Mouse (Mus musculus) CH12.LX (cell line): ENCODE data around the gene Hist1h4b. TPM values are rescaled to one million over a fixed set of nuclear protein-coding genes. Genes with fewer than 3 reads are reported as not detected.

Experiments
- DNase-seq: peaks from one replicate; pipeline ENCODE4 v3.0.0-alpha.2; 2013; ENCODE audit errors: extremely low read depth
- H3K27ac ChIP-seq: 2 replicates; pipeline ENCODE4 v1.5.1; 2012; ENCODE audit warnings: low read depth, mild to moderate bottlenecking, control low read depth, moderate library complexity; ENCODE audit not compliant: insufficient read depth
- H3K27me3 ChIP-seq: replicated peaks from 2 replicates; pipeline ENCODE3; 2012; ENCODE audit warnings: inconsistent platforms
- H3K36me3 ChIP-seq, 2 experiments: replicated peaks in 1 of 2; 2 replicates each; pipeline versions ENCODE3 to v1.6.1; 2012; ENCODE audit warnings: inconsistent platforms in 1 of 2, low read length in 1 of 2, mild to moderate bottlenecking in 1 of 2, mixed read lengths in 1 of 2, moderate library complexity in 1 of 2; ENCODE audit not compliant: control insufficient read depth in 1 of 2, insufficient read depth in 1 of 2
- H3K4me1 ChIP-seq, 2 experiments: 2 replicates each; pipeline ENCODE4 v1.6.1; 2012; ENCODE audit warnings: inconsistent platforms in 1 of 2, moderate library complexity in 1 of 2; ENCODE audit not compliant: insufficient read depth in 2 of 2, control insufficient read depth in 1 of 2
- H3K4me2 ChIP-seq: 2 replicates; pipeline ENCODE4 v1.6.1; 2012; ENCODE audit warnings: low read depth, mild to moderate bottlenecking, control low read depth; ENCODE audit not compliant: poor library complexity, insufficient read depth, severe bottlenecking
- H3K4me3 ChIP-seq, 3 experiments: fragments of 150-350 bp in 1 of 3; sonication (generic) in 1 of 3; replicated peaks in 1 of 3; 2 replicates each; pipeline versions ENCODE3 to v1.5.1; 2011 to 2012; ENCODE audit warnings: low read depth in 2 of 3, low read length in 2 of 3, mild to moderate bottlenecking in 2 of 3, moderate library complexity in 2 of 3, control low read depth in 1 of 3, improper control_type of control experiment in 1 of 3, inconsistent platforms in 1 of 3, mixed read lengths in 1 of 3; ENCODE audit not compliant: poor library complexity in 1 of 3
- H3K79me2 ChIP-seq: replicated peaks from 2 replicates; pipeline ENCODE4 v1.6.1; 2012; ENCODE audit warnings: mild to moderate bottlenecking, moderate library complexity; ENCODE audit not compliant: control insufficient read depth, poor library complexity, insufficient read depth, severe bottlenecking; ENCODE audit errors: extremely low read depth
- H3K9ac ChIP-seq: 2 replicates; pipeline ENCODE4 v1.6.1; 2012; ENCODE audit warnings: low read depth, mild to moderate bottlenecking, control low read depth, moderate library complexity; ENCODE audit not compliant: insufficient read depth
- H3K9me3 ChIP-seq: replicated peaks from 2 replicates; pipeline ENCODE3; 2012; ENCODE audit warnings: low read length, inconsistent platforms, mixed read lengths
- BHLHE40 ChIP-seq: IDR thresholded peaks from 2 replicates; pipeline ENCODE4 v1.6.1; 2011; ENCODE audit warnings: mild to moderate bottlenecking, low read depth, low read length, improper control_type of control experiment
- CHD2 ChIP-seq: IDR thresholded peaks from 2 replicates; pipeline ENCODE4 v1.6.1; 2011; ENCODE audit warnings: low read length, improper control_type of control experiment
- E2F4 ChIP-seq: IDR thresholded peaks from 2 replicates; pipeline ENCODE4 v1.6.1; 2011; ENCODE audit warnings: low read depth, low read length, improper control_type of control experiment; ENCODE audit not compliant: insufficient replicate concordance
- ELF1 ChIP-seq: IDR thresholded peaks from 2 replicates; pipeline ENCODE4 v1.6.1; 2014; ENCODE audit warnings: low read depth, mild to moderate bottlenecking, inconsistent platforms, low read length, improper control_type of control experiment
- EP300 ChIP-seq: IDR thresholded peaks from 2 replicates; pipeline ENCODE4 v1.6.1; 2011; ENCODE audit warnings: low read length, improper control_type of control experiment
- GABPA ChIP-seq: IDR thresholded peaks from 2 replicates; pipeline ENCODE4 v1.6.1; 2012; ENCODE audit warnings: low read depth, low read length, improper control_type of control experiment, inconsistent platforms; ENCODE audit not compliant: insufficient replicate concordance
- HCFC1 ChIP-seq: IDR thresholded peaks from 2 replicates; pipeline ENCODE4 v1.6.1; 2012; ENCODE audit warnings: low read depth, mild to moderate bottlenecking, inconsistent platforms, low read length, improper control_type of control experiment
- JUN ChIP-seq: IDR thresholded peaks from 2 replicates; pipeline ENCODE4 v1.6.1; 2011; ENCODE audit warnings: low read depth, mild to moderate bottlenecking, low read length, improper control_type of control experiment, moderate library complexity; ENCODE audit not compliant: insufficient read depth
- JUND ChIP-seq: conservative IDR thresholded peaks from 2 replicates; pipeline ENCODE4 v1.6.1; 2011; ENCODE audit warnings: low read depth, low read length, improper control_type of control experiment
- MAFK ChIP-seq: IDR thresholded peaks from 2 replicates; pipeline ENCODE4 v1.6.1; 2011; ENCODE audit warnings: low read length, improper control_type of control experiment; ENCODE audit not compliant: insufficient replicate concordance
- MAZ ChIP-seq: IDR thresholded peaks from 2 replicates; pipeline ENCODE4 v1.6.1; 2012; ENCODE audit warnings: low read depth, mild to moderate bottlenecking, inconsistent platforms, low read length, improper control_type of control experiment, moderate library complexity
- MYC ChIP-seq: IDR thresholded peaks from 2 replicates; pipeline ENCODE4 v1.6.1; 2011; ENCODE audit warnings: low read depth, mild to moderate bottlenecking, improper control_type of control experiment, low read length
- NELFE ChIP-seq: IDR thresholded peaks from 2 replicates; pipeline ENCODE4 v1.6.1; 2011; ENCODE audit warnings: low read depth, low read length, improper control_type of control experiment
- POLR2AphosphoS2 ChIP-seq: IDR thresholded peaks from 2 replicates; pipeline ENCODE4 v1.6.1; 2011; ENCODE audit warnings: low read depth, low read length, improper control_type of control experiment
- RAD21 ChIP-seq: IDR thresholded peaks from 2 replicates; pipeline ENCODE4 v1.6.1; 2011; ENCODE audit warnings: low read depth, mild to moderate bottlenecking, low read length, improper control_type of control experiment, moderate library complexity
- RCOR1 ChIP-seq: conservative IDR thresholded peaks from 2 replicates; pipeline ENCODE4 v1.6.1; 2012; ENCODE audit warnings: low read depth, mild to moderate bottlenecking, inconsistent platforms, low read length, improper control_type of control experiment
- SIN3A ChIP-seq: IDR thresholded peaks from 2 replicates; pipeline ENCODE4 v1.6.1; 2012; ENCODE audit warnings: low read length, improper control_type of control experiment, inconsistent platforms
- SMC3 ChIP-seq: IDR thresholded peaks from 2 replicates; pipeline ENCODE4 v1.6.1; 2011; ENCODE audit warnings: low read depth, low read length, improper control_type of control experiment
- UBTF ChIP-seq: IDR thresholded peaks from 2 replicates; pipeline ENCODE4 v1.6.1; 2012; ENCODE audit warnings: low read depth, mild to moderate bottlenecking, inconsistent platforms, low read length, improper control_type of control experiment, moderate library complexity
- USF1 ChIP-seq: IDR thresholded peaks from 2 replicates; pipeline ENCODE4 v1.6.1; 2014; ENCODE audit warnings: low read depth, mild to moderate bottlenecking, inconsistent platforms, low read length, improper control_type of control experiment
- ZC3H11A ChIP-seq: IDR thresholded peaks from 2 replicates; pipeline ENCODE4 v1.6.1; 2012; ENCODE audit warnings: low read depth, mild to moderate bottlenecking, inconsistent platforms, low read length, improper control_type of control experiment
- ZMIZ1 ChIP-seq: IDR thresholded peaks from 2 replicates; pipeline ENCODE4 v1.6.1; 2012; ENCODE audit warnings: low read depth, mild to moderate bottlenecking, inconsistent platforms, low read length, improper control_type of control experiment
- ZNF384 ChIP-seq: IDR thresholded peaks from 2 replicates; pipeline ENCODE4 v1.6.1; 2012; ENCODE audit warnings: low read depth, low read length, improper control_type of control experiment, inconsistent platforms
- dilution Hi-C: fragments of 300-500 bp; cut with MboI; formaldehyde crosslinking; loops from 2 replicates; pipeline ENCODE4 v1.14.3; 2020; ENCODE audit warnings: low sequenced_read_pairs; ENCODE audit not compliant: extremely low pct_unique_long_range_greater_than_20kb, extremely low pct_ligation_motif_present
- in situ Hi-C: fragments of 300-500 bp; cut with MboI; formaldehyde crosslinking; loops from 3 replicates; pipeline ENCODE4 v1.14.3; 2019; ENCODE audit warnings: low sequenced_read_pairs, low pct_ligation_motif_present, low pct_unique_long_range_greater_than_20kb, mixed read lengths
- polyA plus RNA-seq: library from polyadenylated mRNA; unstranded; fragments of >175 nt; gene quantifications from 2 replicates; pipeline ENCODE4 v1.2.1, GENCODE M21; 2012; ENCODE audit warnings: low read depth; ENCODE audit not compliant: insufficient read length
- total RNA-seq, 2 experiments: library from RNA; depleted of rRNA; stranded (reverse); fragments of 300-350 nt in 1 of 2; fragments of >200 nt in 1 of 2; gene quantifications; 2 replicates each; pipeline ENCODE4 v1.2.3; 2012 to 2014

Hist1h4b gene
- total and polyA plus RNA-seq, 3 experiments, result 3.5 to 2,552 (median 24.8) TPM

DNA sequence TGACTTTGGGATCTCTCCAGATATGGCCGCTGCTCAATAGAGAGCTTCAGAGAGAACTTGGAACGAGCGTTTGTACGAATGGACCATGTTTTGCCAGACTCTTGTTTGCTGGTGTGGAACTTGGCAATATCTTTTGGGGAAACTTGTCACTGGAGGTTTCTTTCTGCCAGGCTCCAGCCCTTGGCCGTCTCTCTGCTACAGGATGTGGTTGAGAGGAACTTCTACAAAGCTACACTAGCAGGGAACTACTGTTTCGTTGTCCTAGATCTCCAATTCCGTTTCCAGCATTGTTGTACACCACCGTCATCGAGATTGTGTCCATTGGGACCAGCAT, 27.7 kb upstream of the Hist1h4b start:
- no peak overlapping the region for H3K27ac ChIP-seq
- TF ChIP-seq ZNF384 (no peak), MYC (no peak), RCOR1 (no peak), CHD2 (no peak), JUND (no peak), ZMIZ1 (no peak), NELFE (no peak), POLR2AphosphoS2 (no peak), BHLHE40 (no peak), HCFC1 (no peak), EP300 (no peak), E2F4 (no peak), SIN3A (no peak), JUN (no peak)
- in situ Hi-C loops, result loop anchor here (10.0 kb wide), 1 partner anchor 94 kb away; no protein-coding TSS in a partner anchor

DNA sequence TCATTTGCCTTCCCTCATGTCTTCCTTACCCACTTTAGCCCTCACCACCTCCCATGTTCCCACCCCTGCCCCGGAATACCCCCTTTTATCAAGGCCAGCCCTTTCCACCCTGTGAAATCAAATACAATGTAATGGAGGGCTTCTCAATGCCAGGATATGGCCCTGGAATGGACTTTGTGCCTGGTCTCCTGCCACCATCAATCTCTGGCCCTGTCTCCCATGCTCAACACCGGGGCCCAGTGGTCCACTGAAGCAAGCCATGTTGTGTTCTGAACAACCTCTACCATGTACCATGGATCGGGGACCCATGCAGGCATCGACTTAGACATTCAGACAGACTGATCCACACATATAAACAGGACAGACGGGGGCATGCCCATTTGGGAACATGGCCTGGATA, 27.1 kb upstream of the Hist1h4b start:
- in situ Hi-C loops (loop anchor here (10.0 kb wide), 1 partner anchor 95 kb away; no protein-coding TSS in a partner anchor), dilution Hi-C loops (no loop called here)
- Histone ChIP-seq H3K4me1 (no peaks in the 10 kb centered on the region), H3K9me3 (no peaks in the 10 kb centered on the region), H3K4me3 (no peak overlapping the region), H3K36me3 (no peaks in the 10 kb centered on the region), H3K79me2 (no peaks in the 10 kb centered on the region), H3K4me2 (no peak overlapping the region), H3K27ac (no peak overlapping the region), H3K27me3 (no peaks in the 10 kb centered on the region), H3K9ac (no peak overlapping the region)
- TF ChIP-seq ZNF384, result no peak
- no peak for TF ChIP-seq ZC3H11A
- DNase-seq, result no peak

More for the DNA sequence above, 27.7 kb upstream of the Hist1h4b start:
- no peak for DNase-seq
- no peaks in the 10 kb centered on the region for H3K79me2 ChIP-seq
- H3K36me3 ChIP-seq, result no peaks in the 10 kb centered on the region
- no peaks in the 10 kb centered on the region for H3K9me3 ChIP-seq
- dilution Hi-C loops, result no loop called here
- no peaks in the 10 kb centered on the region for H3K4me1 ChIP-seq
- H3K4me3 ChIP-seq, result no peak overlapping the region
- H3K9ac ChIP-seq, result no peak overlapping the region
- no peaks in the 10 kb centered on the region for H3K27me3 ChIP-seq
- H3K4me2 ChIP-seq, result no peak overlapping the region

DNA sequence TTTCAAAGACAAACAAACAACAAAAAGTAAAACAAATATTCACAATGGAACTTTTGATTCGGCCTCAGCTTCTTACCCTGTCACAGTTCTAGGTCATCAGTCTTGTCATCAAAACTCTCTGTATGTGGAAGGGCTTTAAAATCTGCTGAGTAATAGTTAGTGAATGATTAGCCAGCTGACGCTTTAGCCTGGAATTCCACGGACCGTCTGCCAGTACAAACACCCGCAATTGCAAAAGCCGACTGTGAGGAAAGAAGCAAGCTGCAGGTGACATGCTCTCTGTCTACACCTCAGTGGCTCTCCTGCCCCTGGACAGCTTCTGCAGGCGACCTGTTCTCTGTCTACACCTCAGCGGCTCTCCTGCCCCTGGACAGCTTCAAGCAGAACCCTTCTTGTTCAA, 26.3 kb upstream of the Hist1h4b start:
- H3K4me1 ChIP-seq, result no peaks in the 10 kb centered on the region
- H3K36me3 ChIP-seq, result no peaks in the 10 kb centered on the region
- no peak overlapping the region for H3K27ac ChIP-seq
- H3K4me2 ChIP-seq, result no peak overlapping the region
- no peaks in the 10 kb centered on the region for H3K9me3 ChIP-seq
- no peaks in the 10 kb centered on the region for H3K79me2 ChIP-seq
- dilution Hi-C loops (no loop called here), in situ Hi-C loops (no loop called here)
- no peak overlapping the region for H3K4me3 ChIP-seq
- TF ChIP-seq UBTF (no peak), RAD21 (no peak), GABPA (no peak), ZC3H11A (no peak), MAFK (no peak), MAZ (no peak), RCOR1 (no peak), USF1 (no peak), ELF1 (no peak), SMC3 (no peak), ZNF384 (no peak)
- no peak overlapping the region for H3K9ac ChIP-seq
- H3K27me3 ChIP-seq, result no peaks in the 10 kb centered on the region
- DNase-seq, result no peak
